Mouse (Mus musculus) heart, adult 2 months (tissue): Measurements from ENCODE around the gene Gm44965.

ENCODE experiments used
- CTCF ChIP-seq: fragments of 200-600 bp; IDR thresholded peaks from 2 replicates; pipeline ENCODE4 v1.8.1; 2022; ENCODE audit warnings: antibody characterized with exemption, mild to moderate bottlenecking, moderate library complexity
- EP300 ChIP-seq: fragments of 200-500 bp; IDR thresholded peaks from 2 replicates; pipeline ENCODE4 v1.6.1; 2011; ENCODE audit warnings: low read depth, low read length, control low read depth; ENCODE audit not compliant: insufficient read depth
- POLR2A ChIP-seq: fragments of 200-500 bp; IDR thresholded peaks from 2 replicates; pipeline ENCODE4 v1.6.1; 2011; ENCODE audit warnings: mild to moderate bottlenecking, low read depth, low read length, control low read depth; ENCODE audit not compliant: insufficient read depth

- TF ChIP-seq CTCF (no peak), EP300 (no peak), POLR2A (no peak)
Measured at GRCm38 (mm10) chr6:48647611-48648010, 53.9 kb downstream of the Gm44965 start.
